Mouse (Mus musculus) G1E (cell line): ENCODE data around the gene Frat2.

Experiments
- CTCF ChIP-seq: IDR thresholded peaks from 2 replicates; pipeline ENCODE4 v1.5.1; 2012; ENCODE audit warnings: low read depth, low read length, inconsistent platforms, mixed read lengths
- GATA1 ChIP-seq: IDR thresholded peaks from 2 replicates; pipeline ENCODE4 v1.6.1; 2012; ENCODE audit warnings: borderline replicate concordance, low read length, inconsistent platforms, mixed read lengths
- GATA2 ChIP-seq: IDR thresholded peaks from 2 replicates; pipeline ENCODE4 v1.6.1; 2012; ENCODE audit warnings: low read depth, low read length, inconsistent platforms, borderline replicate concordance
- POLR2AphosphoS5 ChIP-seq: IDR thresholded peaks from 2 replicates; pipeline ENCODE4 v1.6.1; 2012; ENCODE audit warnings: low read depth, low read length, inconsistent platforms; ENCODE audit not compliant: insufficient replicate concordance

- TF ChIP-seq GATA1 (no peak), CTCF (no peak), GATA2 (no peak), POLR2AphosphoS5 (no peak)
Measured at GRCm38 (mm10) chr19:41896319-41896711, 48.4 kb upstream of the Frat2 start.
